10 mouse cellular contexts compared by ENCODE assay signal in genomic region chr2:45171520-45172173, GRCm38 (mm10). TPM values are rescaled to one million over a fixed set of nuclear protein-coding genes. Genes with fewer than 3 reads are reported as not detected.
A peak's percentile ranks its signal among the peaks of the same experiment; 100 is the strongest.
DNase-seq lines count a peak whose midpoint lies in the region; ATAC-seq and TF ChIP-seq lines count a peak whose summit lies in the region.
"Had no signal": no experiment of that assay in that cellular context is flagged by ENCODE, and none has a peak within 500 bp of the region (broad histone marks: within the 10 kb centered on the region; RNA-seq: fewer than 3 reads in every experiment).

No protein-coding gene starts in this region.

- no peak for TF ChIP-seq POLR2A in lung, adult 2 months (IDR thresholded peaks at IDR 0.05; ENCODE audit: borderline replicate concordance, extremely low read depth, low read depth, low read length)

- H3K9ac ChIP-seq in lung, embryonic 15.5 days, result no peak overlapping the region
- H3K9ac ChIP-seq in midbrain, embryonic 15.5 days, result no peak overlapping the region
- H3K9ac ChIP-seq: forebrain, postnatal 0 days; hindbrain, embryonic 14.5 days had no signal

- ATAC-seq in erythroblast, adult 5-6 weeks (replicated peaks; ENCODE audit: low FRiP score, poor library complexity, severe bottlenecking), result peak; percentile 90
- ATAC-seq in lung, embryonic 15.5 days (ENCODE audit: borderline replicate concordance, extremely low read depth, low FRiP score, low TSS enrichment), result 0 out of 2 replicates have a peak, but pooled peaks have one; percentile 35
- peak; percentile 72 for ATAC-seq in midbrain, embryonic 15.5 days (replicated peaks)
- ATAC-seq: forebrain, postnatal 0 days had no signal

- no peaks in the 10 kb centered on the region for H3K27me3 ChIP-seq in lung, embryonic 15.5 days
- H3K27me3 ChIP-seq in midbrain, embryonic 15.5 days (replicated peaks), result no peaks in the 10 kb centered on the region

- H3K36me3 ChIP-seq in lung, embryonic 15.5 days, result no peaks in the 10 kb centered on the region
- no peaks in the 10 kb centered on the region for H3K36me3 ChIP-seq in midbrain, embryonic 15.5 days (replicated peaks)

- H3K9me3 ChIP-seq in lung, embryonic 15.5 days, result no peaks in the 10 kb centered on the region
- no peaks in the 10 kb centered on the region for H3K9me3 ChIP-seq in midbrain, embryonic 15.5 days

- H3K27ac ChIP-seq in lung, embryonic 15.5 days, result peak overlapping the region; percentile 35; the same call in 1 of the 2 replicates
- no peak overlapping the region for H3K27ac ChIP-seq in midbrain, embryonic 15.5 days
- H3K27ac ChIP-seq: hindbrain, embryonic 14.5 days had no signal

- DNase-seq in lung, adult 18-20 months, result peak; percentile 37 to 51
- no peak for DNase-seq in lung, adult 2 months
- no peak for DNase-seq in urinary bladder, postnatal 10 days (ENCODE audit: low spot score)
- DNase-seq in thymus, postnatal 14 days, result no peak
- DNase-seq: adrenal gland, postnatal 14 days; forebrain, postnatal 0 days had no signal

- WGBS in lung, adult 2 months, result 36% methylated on average over 12 of the region's 12 CpGs
- WGBS in lung, embryonic 15.5 days, result 33% methylated on average over 12 of the region's 12 CpGs
- 47% methylated on average over 12 of the region's 12 CpGs for WGBS in midbrain, embryonic 15.5 days

- H3K4me2 ChIP-seq in lung, embryonic 15.5 days, result no peak overlapping the region
- no peak overlapping the region for H3K4me2 ChIP-seq in midbrain, embryonic 15.5 days
- H3K4me2 ChIP-seq: hindbrain, embryonic 14.5 days had no signal

- H3K4me3 ChIP-seq in lung, adult 2 months (replicated peaks; ENCODE audit: extremely low read depth, low read depth, low read length), result no peak overlapping the region
- no peak overlapping the region for H3K4me3 ChIP-seq in lung, embryonic 15.5 days
- no peak overlapping the region for H3K4me3 ChIP-seq in midbrain, embryonic 15.5 days

- TF ChIP-seq CTCF in lung, adult 2 months (IDR thresholded peaks at IDR 0.05; ENCODE audit: insufficient read depth, low read length), result no peak

- peaks cover 3% of the 10 kb centered on the region; the same call in 1 of the 2 replicates for H3K4me1 ChIP-seq in lung, adult 2 months (ENCODE audit: control insufficient read depth, insufficient read depth, low read length)
- H3K4me1 ChIP-seq in lung, embryonic 15.5 days, result 0 out of 2 replicates have a peak, but pooled peaks cover 5% of the 10 kb centered on the region
- 0 out of 2 replicates have a peak, but pooled peaks cover 11% of the 10 kb centered on the region for H3K4me1 ChIP-seq in midbrain, embryonic 15.5 days

RNA-seq across cellular contexts. Expression of gene Zeb2, which starts 54.5 kb away (rescaled TPM):
- polyA plus RNA-seq in lung, adult 2 months (2012; rRNA removed), result 26.1 and 59.0 TPM in 2 replicates
- 33.2 and 42.6 TPM in 2 replicates for total RNA-seq in erythroblast, adult 5-6 weeks (2015; ENCODE audit: low replicate concordance)
- total RNA-seq in erythroblast, adult 5-6 weeks (2017; ENCODE audit: low replicate concordance), result 39.3 and 42.8 TPM in 2 replicates
- polyA plus RNA-seq in lung, embryonic 15.5 days (2015; fragmentation: Nextera tagmentation; extraction: Ambion mirVana), result 79.9 and 94.7 TPM in 2 replicates
- 30.8 and 31.5 TPM in 2 replicates for polyA plus RNA-seq in midbrain, embryonic 15.5 days (2015; fragmentation: Nextera tagmentation; extraction: Ambion mirVana)

Comparison
In these comparisons a context has a peak if more than half of its experiments do, and no peak if none do; other contexts are left out.
1. DNase-seq: peak in lung, adult 18-20 months (2 of 2); none in lung, adult 2 months (single experiment), urinary bladder, postnatal 10 days (single experiment) and thymus, postnatal 14 days (single experiment).
2. ATAC-seq: peak in every context shown above with its lines; median percentile 90 in erythroblast, adult 5-6 weeks; 72 in midbrain, embryonic 15.5 days; 35 in lung, embryonic 15.5 days.